Mouse (Mus musculus): ENCODE measurements at regions not wholly inside any gene's neighbourhood (a gene's known extent, or its start where the extent isn't known, plus 50 kb on each side); places are given as distances from the start of the nearest gene placed in this dataset.
"Not testable (repeated sequence)": the region's sequence is repeated elsewhere in the genome, so short reads cannot be mapped to it uniquely, and the experiment has no call there.

DNA sequence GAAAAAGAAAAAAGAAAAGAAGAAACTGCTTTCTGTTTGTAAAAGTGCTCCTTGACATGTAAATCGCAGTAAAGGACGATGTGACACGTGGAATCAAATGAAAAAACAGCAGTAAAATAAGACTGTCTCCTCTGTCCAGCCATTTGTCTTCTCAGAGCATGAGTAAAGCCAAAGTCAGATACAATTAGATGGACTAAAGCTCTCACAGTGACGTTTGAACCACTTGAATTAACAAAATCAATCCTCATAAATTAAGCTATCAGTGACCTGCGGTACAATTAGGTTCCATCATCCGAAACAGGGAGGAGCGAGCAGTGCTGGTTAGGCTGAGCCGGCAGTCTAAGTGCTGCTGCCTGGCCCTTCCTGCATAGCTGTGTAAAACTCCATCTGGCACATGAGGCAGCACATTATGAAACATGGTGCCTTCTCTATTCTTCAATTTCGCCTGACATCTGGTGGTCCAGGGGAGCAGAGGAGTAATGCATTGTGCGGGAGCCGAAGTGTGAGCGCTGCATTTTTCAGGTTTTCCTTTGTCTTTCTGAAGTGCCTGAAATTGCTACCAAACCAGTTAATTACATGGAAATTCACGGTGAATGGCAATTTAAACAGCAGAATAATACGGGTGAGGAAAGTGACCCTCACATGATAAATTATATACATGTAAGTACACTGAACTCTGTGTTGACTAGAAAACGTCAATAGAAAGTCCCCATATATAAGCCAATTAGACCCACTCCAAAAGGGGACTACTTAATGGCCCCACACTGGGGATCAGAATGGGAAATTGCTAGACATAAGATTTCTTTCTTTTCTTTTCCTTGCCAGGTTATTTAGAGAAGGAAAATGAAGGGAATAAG, 118.1 kb downstream of the Mmrn1 start:
- DNase-seq (ENCODE audit: low spot score in 2 of 2), result peak; percentile 36 to 42

DNA sequence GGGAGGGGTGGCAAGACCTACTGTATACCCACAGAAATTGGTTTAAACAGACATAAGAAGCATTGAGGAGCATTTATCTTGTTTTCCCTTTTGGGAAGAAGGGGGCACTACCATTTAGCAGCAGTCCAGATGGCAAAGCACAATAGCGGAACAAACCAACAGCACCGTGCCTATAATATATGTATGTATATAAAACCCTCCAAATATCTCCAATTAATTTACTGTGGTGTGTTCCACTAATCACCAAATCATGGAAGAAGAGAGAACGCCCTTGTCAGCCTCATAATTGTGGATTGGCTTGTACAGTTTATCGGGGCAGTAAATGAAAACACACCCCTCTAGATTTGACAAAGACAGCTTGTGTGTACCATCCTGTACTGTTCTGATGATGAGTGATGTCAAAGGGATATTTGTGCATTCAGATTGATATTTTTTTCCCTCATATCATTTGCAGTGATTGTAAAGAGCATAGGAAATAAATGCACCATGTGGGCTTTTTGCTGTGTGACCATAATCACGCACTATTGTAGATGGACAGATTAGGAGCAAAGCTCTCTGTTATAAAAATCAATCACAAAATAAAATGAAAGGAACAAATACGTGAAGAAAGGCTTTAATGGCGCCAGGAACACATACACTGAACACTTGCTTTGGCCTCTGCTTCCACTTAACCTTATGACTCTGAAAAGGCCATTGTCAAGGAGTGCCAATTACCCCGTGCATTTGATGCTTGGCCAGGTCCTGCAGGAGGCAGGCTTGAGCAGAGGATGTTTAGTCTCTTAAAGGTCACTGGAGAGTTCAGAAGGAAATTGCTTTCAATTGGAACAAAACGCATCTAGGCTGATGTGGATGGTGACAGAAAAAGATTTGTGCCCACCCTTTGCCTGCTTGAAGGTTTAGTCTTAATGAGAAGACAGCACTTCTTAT, 119.0 kb downstream of the Mmrn1 start:
- DNase-seq (ENCODE audit: low spot score in 2 of 2), result no peak

DNA sequence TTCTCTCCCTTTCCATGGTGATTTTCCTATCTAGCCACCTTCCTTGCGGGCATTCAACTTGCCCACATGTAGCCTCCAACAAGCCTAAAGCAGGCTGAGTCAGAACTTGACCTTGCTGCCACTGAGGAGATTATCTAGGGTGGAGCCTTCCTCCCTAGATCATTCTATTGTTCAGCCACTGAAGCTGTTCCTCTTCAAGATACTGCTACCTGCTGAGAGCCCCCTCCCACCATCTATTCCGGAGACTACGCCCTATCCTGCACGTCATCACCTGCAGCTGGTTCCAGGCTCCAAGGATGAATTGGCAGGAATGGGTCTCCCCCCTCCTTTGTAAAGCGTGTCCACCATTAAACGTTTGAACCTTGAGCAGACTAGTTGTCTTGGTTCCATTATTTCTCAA, 122.9 kb downstream of the Mmrn1 start:
- DNase-seq (ENCODE audit: low spot score in 2 of 2), result not testable (repeated sequence)

DNA sequence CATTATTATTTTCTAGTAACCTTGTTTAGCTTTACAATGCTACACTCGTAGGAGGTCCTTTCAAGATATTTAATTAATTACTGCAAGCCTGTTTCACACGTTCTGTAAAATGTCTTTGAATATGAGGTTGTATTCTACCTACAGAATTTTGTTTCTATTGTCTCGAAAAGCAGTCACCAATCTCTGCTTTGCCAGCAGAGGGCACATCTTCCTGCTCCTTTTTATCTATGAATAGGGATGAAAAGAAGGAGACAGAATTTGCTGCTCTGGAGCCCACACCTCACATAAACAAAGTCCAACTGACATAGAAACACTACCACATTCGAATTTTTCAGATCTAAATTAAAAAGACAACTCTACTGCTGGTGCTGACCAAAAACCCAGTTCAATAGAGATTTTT, 117.0 kb upstream of the Ccser1 start:
- peak; percentile 45 to 46 for DNase-seq (ENCODE audit: low spot score in 2 of 2)

DNA sequence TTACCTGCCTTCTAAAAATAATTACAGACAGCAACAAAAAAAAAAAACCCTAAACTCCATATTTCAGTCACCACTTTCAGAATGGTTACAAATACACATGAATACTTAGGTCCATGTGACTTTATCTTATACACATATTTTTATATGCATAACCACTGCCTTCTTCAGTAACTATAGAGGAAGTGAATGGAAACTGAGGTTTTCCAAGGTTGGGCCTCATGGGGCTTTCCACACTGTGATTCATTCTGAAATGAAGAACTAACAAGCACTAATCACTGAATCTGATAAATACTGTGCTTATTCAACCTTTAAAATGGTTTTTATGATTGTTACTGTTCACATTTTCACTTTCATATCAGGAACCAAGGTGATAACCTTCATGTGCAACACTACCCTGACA, 114.4 kb upstream of the Ccser1 start:
- DNase-seq (ENCODE audit: low spot score in 2 of 2), result no peak

DNA sequence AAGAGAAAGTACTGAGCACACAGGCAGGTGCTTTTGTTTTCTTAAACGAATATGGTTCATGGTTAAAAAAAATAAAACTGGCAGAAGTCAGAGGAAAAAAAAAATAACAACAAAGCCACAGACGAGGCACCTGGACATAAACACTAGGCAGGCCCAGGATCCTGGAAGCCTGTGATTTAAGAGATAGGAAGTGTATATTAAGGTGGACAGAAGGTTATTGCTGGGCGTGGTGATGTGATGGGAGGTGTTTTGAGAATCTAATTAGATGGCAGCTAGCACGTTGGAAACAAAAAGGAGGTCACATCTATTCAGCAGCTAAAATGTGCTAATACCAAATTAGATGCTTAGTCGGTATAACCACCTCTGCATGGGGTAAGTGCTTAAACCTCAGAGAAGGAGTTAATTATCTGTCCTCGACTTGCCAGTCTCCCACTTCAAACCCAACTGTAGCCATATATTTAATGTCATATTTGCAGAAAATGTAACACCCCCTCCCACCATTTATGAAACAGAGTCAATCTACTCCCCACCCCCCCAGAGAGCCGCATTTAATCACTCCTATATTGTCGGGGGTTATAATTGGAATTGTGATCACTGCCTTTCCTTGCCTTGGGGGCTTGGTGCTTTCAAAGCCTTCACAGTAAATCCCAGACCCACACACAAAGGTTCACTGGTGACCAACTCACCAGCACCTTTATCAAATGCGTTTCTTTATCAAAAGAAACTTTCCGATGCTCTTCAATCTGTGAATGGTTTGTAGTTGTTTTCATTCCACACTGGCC, 113.4 kb upstream of the Ccser1 start:
- no peak for DNase-seq (ENCODE audit: low spot score in 2 of 2)

DNA sequence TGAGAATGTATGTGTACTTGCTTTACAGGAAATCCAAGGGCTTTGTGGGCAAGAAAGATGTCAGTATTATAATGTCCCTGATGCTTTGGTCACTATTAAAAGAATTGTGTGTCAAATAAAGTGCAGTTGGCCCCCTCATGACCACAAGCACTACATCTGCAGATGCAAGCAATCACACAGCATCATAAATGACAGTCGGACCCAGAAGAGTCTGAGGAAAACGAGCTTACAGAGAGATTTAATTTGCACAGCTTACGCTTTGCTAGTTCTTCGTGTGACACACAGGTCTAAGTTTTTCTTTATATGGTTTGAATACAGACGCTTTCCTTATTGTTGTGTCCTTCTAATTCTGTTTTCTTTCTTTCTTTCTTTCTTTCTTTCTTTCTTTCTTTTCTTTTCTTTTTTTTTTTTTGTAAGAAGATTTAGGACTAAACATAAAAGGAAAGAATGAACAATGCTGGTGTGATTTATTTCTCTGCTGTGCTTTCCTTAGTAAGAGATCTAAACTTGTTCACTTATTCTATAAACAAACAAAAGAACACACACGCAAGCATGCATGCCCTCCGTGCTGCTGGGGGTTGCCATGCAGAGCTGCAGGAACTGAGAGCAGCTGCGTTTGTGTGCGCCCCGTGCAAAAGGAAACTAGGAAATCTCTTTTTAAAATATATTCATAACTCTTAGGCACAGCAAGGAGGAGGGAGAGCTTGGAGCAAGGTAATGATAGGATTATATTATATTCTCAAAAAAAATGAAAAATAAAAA, 112.6 kb upstream of the Ccser1 start:
- DNase-seq (ENCODE audit: low spot score in 2 of 2), result no peak

DNA sequence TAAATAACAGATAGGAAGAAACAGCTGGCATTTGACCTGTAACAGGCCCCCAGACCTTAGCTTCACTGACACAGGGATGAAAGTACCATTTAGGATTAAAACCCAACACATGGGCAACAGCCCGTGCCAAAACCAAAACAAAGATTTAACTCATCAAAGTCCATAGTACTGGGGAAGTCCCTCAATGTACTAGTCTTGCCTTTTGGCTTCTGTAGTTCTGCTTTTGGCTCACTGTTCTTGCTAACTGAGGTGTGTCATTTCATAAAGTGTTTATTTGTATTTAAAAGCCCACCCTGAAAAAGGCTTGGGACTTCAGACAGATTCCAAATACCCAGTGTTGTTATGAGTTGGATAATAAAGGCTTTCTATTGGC, 112.0 kb upstream of the Ccser1 start:
- DNase-seq (ENCODE audit: low spot score in 2 of 2), result no peak

DNA sequence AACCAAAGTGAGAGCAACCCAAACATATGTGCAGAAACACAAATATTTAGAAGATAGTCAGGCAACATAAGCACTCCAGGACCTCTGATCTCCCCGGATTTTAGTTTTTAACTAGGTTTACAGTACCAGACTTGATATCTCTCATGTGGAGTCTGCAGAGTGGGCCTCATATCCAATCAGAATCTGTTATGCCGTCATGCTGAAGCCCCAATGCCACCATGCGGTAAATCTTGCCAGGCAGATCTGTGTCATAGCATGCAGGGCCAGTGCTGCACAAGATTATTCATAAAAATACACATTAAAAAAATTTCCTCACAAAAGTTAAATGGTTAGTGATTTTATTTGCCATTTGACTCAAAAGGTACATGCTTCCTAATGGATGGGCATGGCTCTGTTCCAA, 106.9 kb upstream of the Ccser1 start:
- DNase-seq (ENCODE audit: low spot score in 2 of 2), result no peak

DNA sequence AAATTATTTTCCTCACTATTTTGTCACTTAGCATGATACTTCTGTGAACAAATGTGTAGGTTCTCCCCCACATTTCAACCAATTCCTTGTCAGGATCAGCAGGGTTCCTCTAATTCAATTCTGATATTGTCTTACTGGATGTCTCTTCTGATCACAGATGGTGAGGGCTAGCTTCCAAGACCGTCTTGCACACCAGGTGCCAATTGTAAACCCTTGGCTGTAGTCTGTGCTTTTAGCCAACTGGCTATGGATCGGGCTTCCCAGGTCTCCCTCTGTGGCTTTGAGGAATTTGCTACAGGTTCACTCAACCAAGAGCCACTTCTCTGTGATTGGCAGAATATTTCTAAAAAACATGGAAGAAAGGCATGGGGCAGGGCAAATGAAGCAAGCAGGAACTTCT, 106.3 kb upstream of the Ccser1 start:
- DNase-seq (ENCODE audit: low spot score in 2 of 2), result no peak

DNA sequence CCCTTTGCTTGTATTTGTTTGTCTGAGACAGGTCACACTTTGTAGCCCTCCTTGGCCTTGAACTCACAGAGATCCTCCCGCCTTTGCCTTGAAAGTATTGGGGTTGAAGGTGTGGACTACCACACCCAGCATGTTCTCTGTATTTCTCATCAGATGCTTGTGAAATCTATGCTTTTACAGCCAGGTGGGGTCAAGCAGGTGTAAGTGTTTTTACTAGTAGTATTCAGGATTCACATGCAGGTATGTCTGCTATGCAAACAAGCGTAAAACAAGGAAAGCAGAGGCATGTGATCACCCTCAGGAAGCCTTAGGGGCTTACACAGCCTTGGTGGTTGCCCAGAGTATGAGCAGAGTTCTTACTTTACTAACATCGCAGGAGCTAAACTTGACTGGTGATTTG, 105.4 kb upstream of the Ccser1 start:
- DNase-seq (ENCODE audit: low spot score in 2 of 2), result no peak

DNA sequence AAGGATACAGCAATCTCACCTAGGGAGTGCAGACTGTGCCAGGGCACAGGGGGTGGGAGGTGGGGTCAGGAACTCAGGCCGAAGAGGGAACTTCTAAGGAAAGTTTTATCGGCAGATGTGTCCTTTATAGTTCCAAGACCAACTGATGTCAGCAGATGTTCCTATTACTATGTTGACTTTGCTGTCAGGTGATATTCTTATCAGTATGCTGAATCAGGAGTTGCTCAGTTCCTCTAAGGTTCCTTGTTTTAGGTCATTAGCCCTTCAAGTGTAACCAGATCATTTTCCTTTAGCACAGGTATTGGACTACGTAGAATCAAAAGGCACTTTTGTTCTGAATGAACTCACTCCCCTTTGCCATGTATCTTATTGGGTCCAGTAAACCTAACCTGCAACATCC, 101.6 kb upstream of the Ccser1 start:
- DNase-seq (ENCODE audit: low spot score in 2 of 2), result no peak

DNA sequence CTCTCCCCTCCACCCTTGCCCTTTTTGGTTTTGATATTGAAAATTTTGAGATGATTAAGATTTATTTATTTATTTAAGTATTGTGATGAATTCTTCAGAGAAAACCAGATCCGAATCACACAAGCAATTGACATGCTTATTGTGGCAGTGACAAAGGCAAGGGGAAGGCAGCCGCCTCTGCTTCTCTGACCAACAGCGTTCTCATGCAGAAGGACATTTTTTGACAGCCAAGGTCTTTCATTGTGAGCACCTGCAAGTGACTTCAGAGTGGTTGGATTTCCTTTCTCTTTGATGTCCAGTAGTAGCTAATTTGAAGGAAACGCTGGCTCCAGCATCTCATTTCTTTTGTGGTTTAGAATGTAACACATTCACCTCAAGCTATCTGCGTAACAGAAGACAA, 99.5 kb upstream of the Ccser1 start:
- DNase-seq (ENCODE audit: low spot score in 2 of 2), result no peak

DNA sequence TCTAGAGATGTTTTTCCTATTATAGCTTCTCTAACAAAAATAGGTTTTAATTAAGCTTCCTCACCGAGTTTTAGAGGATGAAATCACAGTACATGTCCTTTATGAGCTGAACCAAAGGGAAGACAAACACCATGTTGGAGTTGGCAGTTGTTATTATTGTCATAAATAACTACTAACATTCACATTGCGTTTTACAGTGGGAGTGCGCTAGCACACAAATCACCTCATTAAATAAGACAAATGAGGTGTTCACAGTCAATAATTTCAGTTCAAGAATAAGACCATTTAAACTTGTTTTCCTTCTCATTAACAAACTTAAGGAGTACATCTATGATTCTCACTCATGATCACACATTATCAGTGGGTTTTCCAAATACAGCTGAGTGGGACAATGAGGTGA, 96.8 kb upstream of the Ccser1 start:
- no peak for DNase-seq (ENCODE audit: low spot score in 2 of 2)

DNA sequence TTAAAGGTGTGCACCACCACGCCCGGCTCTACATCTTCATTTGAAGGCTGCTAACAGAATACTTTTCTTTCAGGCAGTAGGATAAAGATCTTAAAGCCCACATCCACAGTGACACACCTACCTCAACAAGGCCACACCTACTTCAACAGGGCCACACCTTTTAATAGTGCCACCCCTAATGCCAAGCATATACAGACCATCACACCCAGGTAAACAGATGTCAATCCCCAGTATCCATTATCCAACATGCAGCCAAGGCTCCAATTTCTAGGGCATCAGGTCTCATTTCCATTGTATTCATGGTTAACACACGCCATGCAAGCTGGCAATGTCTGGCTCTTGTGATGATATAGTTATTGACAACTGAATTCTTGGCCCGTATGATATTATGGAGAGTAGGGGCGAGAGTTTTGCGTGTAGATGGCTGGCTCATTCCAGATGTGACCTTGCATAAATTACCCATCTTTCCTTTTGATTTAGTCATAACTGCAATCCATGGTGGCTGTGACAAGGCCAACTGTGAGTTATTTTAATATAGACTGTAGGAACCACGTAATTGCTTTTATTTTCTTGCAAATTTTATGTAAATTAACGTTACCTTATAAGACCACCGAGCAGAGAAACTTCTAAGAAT, 80.7 kb upstream of the Ccser1 start:
- DNase-seq (ENCODE audit: low spot score in 2 of 2), result no peak

DNA sequence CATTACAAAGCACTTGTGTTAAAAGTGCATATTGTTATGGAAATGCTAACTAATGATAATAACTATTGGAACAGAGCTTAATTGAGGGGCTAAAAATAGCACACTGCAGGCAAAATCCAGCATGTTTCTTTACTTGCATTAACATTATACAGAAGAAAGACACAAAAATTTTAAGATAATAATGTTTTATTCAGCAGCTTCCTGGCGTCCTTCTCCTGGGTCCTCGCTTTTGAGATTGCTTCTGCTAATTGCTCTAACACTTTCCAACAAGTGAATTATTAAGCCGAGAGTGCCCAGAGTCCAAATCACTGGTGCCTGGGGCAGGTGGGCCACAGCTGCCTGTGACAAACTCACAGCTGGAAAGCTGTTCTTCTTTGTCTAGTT, 80.2 kb upstream of the Ccser1 start:
- no peak for DNase-seq (ENCODE audit: low spot score in 2 of 2)

DNA sequence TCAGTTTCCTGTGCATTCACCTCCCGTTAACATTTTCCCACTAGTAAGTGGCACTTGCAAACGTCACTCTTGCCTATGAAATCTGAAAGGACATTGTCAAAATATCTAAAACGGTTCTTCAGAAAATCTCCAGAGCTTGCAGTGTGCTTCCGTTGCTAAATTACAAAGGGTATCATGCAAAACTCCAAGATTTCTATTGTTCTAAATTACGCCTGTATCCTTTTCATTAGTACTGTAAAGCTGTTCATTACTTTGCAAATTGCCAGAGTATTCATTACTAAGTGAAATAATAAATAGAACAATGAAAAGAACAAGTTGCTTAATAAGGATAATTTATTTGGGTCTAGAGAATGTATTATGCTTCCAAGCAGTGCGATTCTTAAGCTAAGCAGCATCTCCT, 78.2 kb upstream of the Ccser1 start:
- no peak for DNase-seq (ENCODE audit: low spot score in 2 of 2)

DNA sequence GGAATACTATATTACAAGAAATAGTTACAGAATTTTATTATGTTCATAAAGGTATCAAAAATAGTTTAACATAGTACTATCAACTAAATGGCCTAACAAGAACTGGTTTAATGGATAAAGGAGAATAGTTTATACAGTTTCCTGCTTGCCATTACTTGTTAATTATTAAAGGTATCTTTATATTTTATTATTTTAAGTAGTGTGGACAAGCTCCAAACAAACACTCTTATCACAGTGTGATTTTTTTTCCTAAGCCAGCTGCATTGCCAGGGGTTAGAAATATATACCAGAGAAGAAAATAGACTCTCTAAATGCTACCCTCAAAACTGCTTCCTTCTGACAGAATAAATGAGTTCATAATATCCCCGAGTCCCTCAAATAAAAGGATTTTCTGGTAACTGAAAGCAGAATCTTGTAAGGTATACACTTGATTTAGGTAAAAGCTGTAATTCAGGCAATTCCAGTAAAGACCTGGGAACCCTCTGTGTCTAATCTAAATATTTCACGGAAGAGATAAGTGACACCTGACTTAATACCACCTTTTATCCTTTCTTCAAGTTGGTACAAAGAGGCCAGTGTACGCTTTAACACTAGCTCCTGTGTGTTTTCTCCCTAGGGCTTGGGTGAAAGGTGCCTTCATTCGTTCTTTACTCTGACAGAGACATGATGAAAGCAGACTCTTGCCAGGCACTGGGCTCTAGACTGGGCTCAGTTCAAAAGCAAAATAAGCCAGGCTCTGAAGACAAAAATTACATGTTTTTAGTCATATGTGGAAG, 76.5 kb upstream of the Ccser1 start:
- no peak for DNase-seq (ENCODE audit: low spot score in 2 of 2)

DNA sequence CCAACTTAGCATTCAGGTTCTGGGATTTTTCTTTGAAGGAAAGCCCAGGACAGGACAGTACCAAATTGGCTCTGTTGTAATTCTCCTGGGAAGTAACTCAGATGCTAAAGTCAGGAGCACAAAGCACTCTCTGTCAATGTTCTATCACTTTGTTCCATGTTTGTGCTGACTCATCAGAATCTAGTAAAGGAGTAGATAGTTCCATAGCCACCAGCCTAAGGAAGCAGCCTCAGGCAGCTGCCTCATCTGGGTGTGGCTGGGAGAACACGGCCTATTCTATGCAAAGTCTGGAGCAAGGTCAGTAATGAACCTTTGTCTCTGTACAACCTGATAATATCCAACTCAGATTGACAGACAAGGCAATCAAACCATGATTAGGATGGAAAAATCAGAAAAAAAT, 64.9 kb upstream of the Ccser1 start:
- DNase-seq (ENCODE audit: low spot score in 2 of 2), result no peak

DNA sequence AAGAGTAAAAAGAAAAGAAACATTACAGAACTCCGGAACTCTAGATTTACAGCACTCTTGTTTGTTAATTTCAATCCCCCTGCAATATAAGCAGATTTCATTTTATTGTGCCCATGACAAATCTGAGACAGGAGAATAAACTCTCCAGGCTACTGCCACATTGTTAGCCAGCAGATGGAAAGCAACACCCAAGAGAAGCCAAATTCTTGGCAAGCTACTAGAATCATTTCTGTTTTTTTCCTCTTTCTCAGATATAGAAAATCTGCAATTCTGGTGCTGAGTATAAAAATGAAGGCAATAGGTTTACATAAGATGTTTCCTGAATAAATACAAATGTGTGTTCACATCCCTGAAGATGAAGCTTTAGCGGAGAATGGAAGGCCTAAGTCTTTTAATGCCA, 60.5 kb upstream of the Ccser1 start:
- no peak for DNase-seq (ENCODE audit: low spot score in 2 of 2)

All from layer of hippocampus, postnatal 10 days (tissue).